Mouse (Mus musculus) MEL (cell line): ENCODE measurements at regions not wholly inside any gene's neighbourhood (a gene's known extent, or its start where the extent isn't known, plus 50 kb on each side); places are given as distances from the start of the nearest gene placed in this dataset.

Source experiments
- CHD2 ChIP-seq: IDR thresholded peaks from 2 replicates; pipeline ENCODE4 v1.6.1; 2011; ENCODE audit warnings: low read length, improper control_type of control experiment
- CTCF ChIP-seq, 3 experiments: IDR thresholded peaks in 2 of 3; conservative IDR thresholded peaks in 1 of 3; 2 replicates each; pipeline ENCODE4 v1.5.1; 2011 to 2012; ENCODE audit warnings: low read length in 3 of 3, low read depth in 2 of 3, mild to moderate bottlenecking in 2 of 3, improper control_type of control experiment in 1 of 3, inconsistent platforms in 1 of 3, mixed read lengths in 1 of 3, moderate library complexity in 1 of 3; ENCODE audit not compliant: control insufficient read depth in 1 of 3, insufficient read depth in 1 of 3, poor library complexity in 1 of 3, severe bottlenecking in 1 of 3
- ELF1 ChIP-seq: IDR thresholded peaks from 2 replicates; pipeline ENCODE4 v1.6.1; 2014; ENCODE audit warnings: low read depth, mild to moderate bottlenecking, inconsistent platforms, low read length, improper control_type of control experiment, moderate library complexity
- EP300 ChIP-seq, 2 experiments: IDR thresholded peaks; 2 replicates each; pipeline ENCODE4 v1.6.1; 2011; ENCODE audit warnings: improper control_type of control experiment in 2 of 2, low read length in 2 of 2, low read depth in 1 of 2, mild to moderate bottlenecking in 1 of 2
- HCFC1 ChIP-seq: IDR thresholded peaks from 2 replicates; pipeline ENCODE4 v1.6.1; 2012; ENCODE audit warnings: low read depth, mild to moderate bottlenecking, inconsistent platforms, low read length, improper control_type of control experiment, moderate library complexity
- MYB ChIP-seq: IDR thresholded peaks from 2 replicates; pipeline ENCODE4 v1.6.1; 2011; ENCODE audit warnings: mild to moderate bottlenecking, low read depth, low read length, improper control_type of control experiment
- POLR2A ChIP-seq, 2 experiments: IDR thresholded peaks; 2 replicates each; pipeline ENCODE4 v1.6.1; 2011 to 2012; ENCODE audit warnings: low read length in 2 of 2, mild to moderate bottlenecking in 2 of 2, control low read depth in 1 of 2, improper control_type of control experiment in 1 of 2, low read depth in 1 of 2, moderate library complexity in 1 of 2; ENCODE audit not compliant: control insufficient read depth in 1 of 2, insufficient read depth in 1 of 2, poor library complexity in 1 of 2
- POLR2AphosphoS2 ChIP-seq: IDR thresholded peaks from 2 replicates; pipeline ENCODE4 v1.6.1; 2011; ENCODE audit warnings: low read length, improper control_type of control experiment
- SIN3A ChIP-seq: IDR thresholded peaks from 2 replicates; pipeline ENCODE4 v1.6.1; 2012; ENCODE audit warnings: low read length, improper control_type of control experiment, inconsistent platforms
- USF1 ChIP-seq: IDR thresholded peaks from 2 replicates; pipeline ENCODE4 v1.6.1; 2014; ENCODE audit warnings: low read depth, mild to moderate bottlenecking, inconsistent platforms, low read length, improper control_type of control experiment, moderate library complexity

GRCm38 (mm10) chrX:11437151-11437944, 109.7 kb downstream of the H2al1j start:
- TF ChIP-seq POLR2A (IDR thresholded peaks at IDR 0.05; ENCODE audit: control insufficient read depth in 1 of 2, insufficient read depth in 1 of 2, low read depth in 1 of 2, low read length in 2 of 2, poor library complexity in 1 of 2) (no peak), EP300 (IDR thresholded peaks at IDR 0.05; ENCODE audit: low read depth in 1 of 2, low read length in 2 of 2) (no peak), CTCF (IDR thresholded peaks at IDR 0.05 in 2 of 3, conservative IDR thresholded peaks at IDR 0.05 in 1 of 3; ENCODE audit: control insufficient read depth in 1 of 3, insufficient read depth in 1 of 3, low read depth in 2 of 3, low read length in 3 of 3, poor library complexity in 1 of 3, severe bottlenecking in 1 of 3) (no peak), SIN3A (no peak), MYB (no peak), ELF1 (no peak), USF1 (no peak), CHD2 (no peak), HCFC1 (no peak), POLR2AphosphoS2 (no peak)
